Mouse (Mus musculus): ENCODE results near the gene Col16a1.

GRCm38 (mm10) chr4:130033496-130033895, 14.1 kb upstream of the Col16a1 start:
- TF ChIP-seq POLR2A (IDR thresholded peaks at IDR 0.05; ENCODE audit: low read depth, low read length) (no peak), CTCF (IDR thresholded peaks at IDR 0.05; ENCODE audit: extremely low read depth, insufficient read depth, insufficient read length, insufficient replicate concordance) (no peak)
